Mouse (Mus musculus): ENCODE measurements at regions not wholly inside any gene's neighbourhood (a gene's known extent, or its start where the extent isn't known, plus 50 kb on each side); places are given as distances from the start of the nearest gene placed in this dataset.

DNA sequence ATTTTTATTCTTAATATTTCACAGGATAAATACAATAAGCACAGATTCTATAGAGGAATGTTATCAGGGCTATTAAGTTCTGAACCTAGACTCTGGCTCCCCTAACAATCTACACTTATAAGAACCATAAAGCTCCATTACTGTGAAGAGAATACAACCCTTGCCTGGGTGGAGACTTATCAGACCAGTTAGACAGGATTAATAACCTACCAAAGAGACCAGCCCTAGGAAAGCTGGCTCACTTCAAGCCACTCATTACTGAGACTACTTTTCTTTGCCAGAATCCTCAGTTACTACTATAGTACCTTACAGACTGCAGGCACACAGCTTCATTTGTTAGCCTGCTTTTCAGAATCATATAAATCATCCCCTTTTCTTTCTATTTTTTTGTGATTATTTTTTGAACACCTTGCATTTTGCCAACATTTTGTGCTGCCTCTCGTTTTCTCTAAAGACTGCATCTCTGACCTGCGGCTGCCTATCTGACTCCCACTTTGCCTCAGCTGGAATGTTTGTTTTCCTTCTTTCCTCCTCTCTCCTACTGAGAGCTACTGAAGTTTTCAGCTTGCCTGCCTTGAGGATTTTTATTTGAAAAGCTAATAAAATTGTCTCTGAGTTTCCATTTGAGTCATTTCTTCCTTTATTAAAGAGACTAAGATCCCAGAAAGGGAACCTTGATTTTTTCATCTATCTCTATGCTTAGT, 951.5 kb downstream of the Zpld1 start:
- no peak overlapping the region for H3K27ac ChIP-seq (ENCODE audit: low read depth, low read length)

More for the DNA sequence above, 951.5 kb downstream of the Zpld1 start:
- Histone ChIP-seq H3K4me1 (replicated peaks; ENCODE audit: control insufficient read depth, insufficient read depth, low read length) (no peaks in the 10 kb centered on the region), H3K27me3 (replicated peaks; ENCODE audit: control insufficient read depth, insufficient read depth, low read length) (no peaks in the 10 kb centered on the region), H3K9ac (ENCODE audit: low read depth, low read length) (no peak overlapping the region), H3K36me3 (ENCODE audit: control insufficient read depth, insufficient read depth) (no peaks in the 10 kb centered on the region), H3K9me3 (ENCODE audit: control insufficient read depth) (no peaks in the 10 kb centered on the region), H3K4me2 (replicated peaks; ENCODE audit: low read depth) (no peak overlapping the region), H3K4me3 (ENCODE audit: low read depth, low read length) (no peak overlapping the region)
- ATAC-seq = peak; percentile 75; the same call in 1 of the 2 replicates
- no peak for TF ChIP-seq CTCF (IDR thresholded peaks at IDR 0.05; ENCODE audit: low read depth)
- WGBS = 31% methylated on average over 2 of the region's 2 CpGs
